Mouse (Mus musculus): Measurements from ENCODE around the gene Usp21. TPM values are rescaled to one million over a fixed set of nuclear protein-coding genes. Genes with fewer than 3 reads are reported as not detected.
"Not testable (repeated sequence)": the region's sequence is repeated elsewhere in the genome, so short reads cannot be mapped to it uniquely, and the experiment has no call there.

Usp21 gene
- polyA plus RNA-seq, 1 experiment from 2014 or later = 64.2 TPM

GRCm38 (mm10) chr1:171321415-171321814 is 33.6 kb upstream of the Usp21 start:
- Histone ChIP-seq H3K4me2 (ENCODE audit: low read depth, low read length) (no peak overlapping the region), H3K9me3 (ENCODE audit: control insufficient read depth, low read length) (no peaks in the 10 kb centered on the region), H3K36me3 (ENCODE audit: control insufficient read depth, insufficient read depth, low read length) (0 out of 2 replicates have a peak, but pooled peaks cover 3% of the 10 kb centered on the region), H3K27me3 (replicated peaks; ENCODE audit: control insufficient read depth, insufficient read depth, low read length) (no peaks in the 10 kb centered on the region), H3K9ac (ENCODE audit: low read depth, low read length) (no peak overlapping the region), H3K27ac (replicated peaks; ENCODE audit: low read depth, low read length) (no peak overlapping the region), H3K4me3 (ENCODE audit: low read depth, low read length) (no peak overlapping the region), H3K4me1 (ENCODE audit: control insufficient read depth, insufficient read depth, low read length) (no peaks in the 10 kb centered on the region)
- ATAC-seq (ENCODE audit: low read depth) (no peak), DNase-seq (ENCODE audit: low spot score) (peak; percentile 34)

DNA sequence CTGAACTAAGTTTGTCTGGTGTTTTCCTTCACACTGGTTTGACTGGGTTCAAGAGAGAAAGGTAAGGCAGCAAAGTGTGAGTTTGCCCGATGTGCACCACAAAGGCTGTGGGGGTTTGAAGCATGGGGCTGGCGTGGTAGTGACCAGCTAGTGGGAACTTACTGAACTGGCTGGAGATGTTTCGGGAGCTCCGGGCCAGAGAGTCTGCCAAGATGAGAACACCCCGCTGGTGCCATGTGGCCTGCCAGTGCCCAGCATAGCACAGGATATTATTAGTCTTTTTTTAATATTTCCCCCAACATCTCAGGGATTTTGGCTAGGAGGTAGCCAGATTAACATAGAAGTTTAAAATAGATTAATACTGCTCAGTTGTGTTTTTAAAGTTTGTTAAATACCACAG is 32.4 kb upstream of the Usp21 start:
- Histone ChIP-seq H3K4me1 (ENCODE audit: control insufficient read depth, insufficient read depth, low read length) (no peaks in the 10 kb centered on the region), H3K4me3 (ENCODE audit: low read depth, low read length) (no peak overlapping the region), H3K27me3 (replicated peaks; ENCODE audit: control insufficient read depth, insufficient read depth, low read length) (no peaks in the 10 kb centered on the region), H3K27ac (replicated peaks; ENCODE audit: low read depth, low read length) (no peak overlapping the region), H3K36me3 (ENCODE audit: control insufficient read depth, insufficient read depth, low read length) (0 out of 2 replicates have a peak, but pooled peaks cover 3% of the 10 kb centered on the region), H3K4me2 (ENCODE audit: low read depth, low read length) (no peak overlapping the region), H3K9me3 (ENCODE audit: control insufficient read depth, low read length) (no peaks in the 10 kb centered on the region), H3K9ac (ENCODE audit: low read depth, low read length) (no peak overlapping the region)
- WGBS = 18% methylated on average over 5 of the region's 5 CpGs
- ATAC-seq (ENCODE audit: low read depth) (no peak), DNase-seq (ENCODE audit: low spot score) (no peak)

DNA sequence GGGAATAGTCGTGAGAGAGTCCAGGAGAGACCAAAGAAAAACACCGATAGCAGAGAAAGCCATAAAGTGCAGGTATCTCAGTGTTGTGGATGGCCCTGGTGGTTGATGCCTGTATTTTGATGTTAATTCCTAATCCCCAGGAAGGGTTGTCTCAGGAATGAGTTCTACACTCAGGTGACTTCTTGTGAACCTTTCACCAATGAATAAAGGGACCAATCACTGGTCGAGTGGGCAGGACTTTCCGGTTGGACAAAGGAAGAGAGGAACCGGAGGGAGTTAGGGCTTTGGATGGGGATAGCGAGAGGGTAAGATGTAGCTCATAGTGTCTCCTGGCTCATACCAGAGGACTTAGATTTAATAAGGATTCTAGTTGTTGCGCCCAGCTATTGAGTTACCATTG is 32.0 kb upstream of the Usp21 start:
- Histone ChIP-seq H3K9ac (ENCODE audit: low read depth, low read length) (no peak overlapping the region), H3K9me3 (ENCODE audit: control insufficient read depth, low read length) (no peaks in the 10 kb centered on the region), H3K27ac (replicated peaks; ENCODE audit: low read depth, low read length) (no peak overlapping the region), H3K4me2 (ENCODE audit: low read depth, low read length) (no peak overlapping the region), H3K27me3 (replicated peaks; ENCODE audit: control insufficient read depth, insufficient read depth, low read length) (no peaks in the 10 kb centered on the region), H3K4me1 (ENCODE audit: control insufficient read depth, insufficient read depth, low read length) (no peaks in the 10 kb centered on the region), H3K4me3 (ENCODE audit: low read depth, low read length) (no peak overlapping the region), H3K36me3 (ENCODE audit: control insufficient read depth, insufficient read depth, low read length) (no peaks in the 10 kb centered on the region)
- ATAC-seq (ENCODE audit: low read depth) (no peak), DNase-seq (ENCODE audit: low spot score) (no peak)
- 22% methylated on average over 7 of the region's 7 CpGs for WGBS

GRCm38 (mm10) chr1:171309321-171309720 is 21.5 kb upstream of the Usp21 start:
- Histone ChIP-seq H3K9me3 (ENCODE audit: control insufficient read depth, low read length) (no peaks in the 10 kb centered on the region), H3K27me3 (replicated peaks; ENCODE audit: control insufficient read depth, insufficient read depth, low read length) (no peaks in the 10 kb centered on the region), H3K4me1 (ENCODE audit: control insufficient read depth, insufficient read depth, low read length) (no peaks in the 10 kb centered on the region), H3K27ac (replicated peaks; ENCODE audit: low read depth, low read length) (no peak overlapping the region), H3K36me3 (ENCODE audit: control insufficient read depth, insufficient read depth, low read length) (no peaks in the 10 kb centered on the region), H3K9ac (ENCODE audit: low read depth, low read length) (no peak overlapping the region), H3K4me2 (ENCODE audit: low read depth, low read length) (no peak overlapping the region), H3K4me3 (ENCODE audit: low read depth, low read length) (no peak overlapping the region)
- DNase-seq (ENCODE audit: low spot score) (no peak), ATAC-seq (ENCODE audit: low read depth) (no peak)
- 69% methylated on average over 2 of the region's 2 CpGs for WGBS

DNA sequence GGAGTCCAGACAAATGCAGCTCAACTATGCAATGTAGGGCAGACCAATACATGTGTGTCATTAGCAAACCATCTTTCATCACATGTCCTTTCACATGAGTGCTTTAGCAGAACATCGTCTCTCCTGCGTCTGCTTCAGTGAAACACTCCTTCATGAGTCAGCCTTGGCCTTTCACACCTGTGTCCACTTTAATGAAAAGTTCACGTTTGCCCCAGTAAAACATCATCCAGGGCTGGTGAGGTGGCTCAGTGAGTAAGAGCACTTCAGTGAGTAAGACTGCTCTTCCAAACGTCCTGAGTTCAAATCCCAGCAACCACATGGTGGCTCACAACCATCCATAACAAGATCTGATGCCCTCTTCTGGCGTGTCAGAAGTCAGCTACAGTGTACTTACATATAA is 18.4 kb upstream of the Usp21 start:
- not testable (repeated sequence) for H3K27ac ChIP-seq (replicated peaks; ENCODE audit: low read depth, low read length); H3K4me2 ChIP-seq (ENCODE audit: low read depth, low read length); H3K27me3 ChIP-seq (replicated peaks; ENCODE audit: control insufficient read depth, insufficient read depth, low read length); H3K9ac ChIP-seq (ENCODE audit: low read depth, low read length); ATAC-seq (ENCODE audit: low read depth); H3K4me1 ChIP-seq (ENCODE audit: control insufficient read depth, insufficient read depth, low read length); DNase-seq (ENCODE audit: low spot score); H3K36me3 ChIP-seq (ENCODE audit: control insufficient read depth, insufficient read depth, low read length); H3K9me3 ChIP-seq (ENCODE audit: control insufficient read depth, low read length); H3K4me3 ChIP-seq (ENCODE audit: low read depth, low read length)
- 72% methylated on average over 5 of the region's 5 CpGs for WGBS

DNA sequence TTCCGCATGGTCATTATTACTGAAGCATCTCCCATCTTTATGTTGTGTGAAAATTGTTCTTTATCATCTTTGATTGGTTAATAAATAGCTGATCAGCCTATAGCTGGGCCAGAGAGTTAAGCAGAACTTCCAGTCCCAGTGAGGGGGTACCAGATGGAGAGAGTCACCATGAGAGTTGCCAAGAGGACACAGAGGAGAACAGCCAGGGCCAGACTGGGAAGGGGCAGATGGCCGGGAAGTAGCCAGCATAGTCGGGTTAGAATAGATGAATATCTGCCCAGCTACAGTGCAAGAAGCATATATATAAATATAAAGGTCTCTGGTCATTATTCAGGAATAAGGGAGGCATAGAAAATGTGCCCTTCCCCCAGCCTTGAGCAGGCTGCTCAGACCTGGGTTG is 10.4 kb upstream of the Usp21 start:
- 64% methylated on average over 3 of the region's 3 CpGs for WGBS
- Histone ChIP-seq H3K4me3 (ENCODE audit: low read depth, low read length) (no peak overlapping the region), H3K27me3 (replicated peaks; ENCODE audit: control insufficient read depth, insufficient read depth, low read length) (peaks cover 16% of the 10 kb centered on the region), H3K4me2 (ENCODE audit: low read depth, low read length) (no peak overlapping the region), H3K9ac (ENCODE audit: low read depth, low read length) (no peak overlapping the region), H3K9me3 (ENCODE audit: control insufficient read depth, low read length) (no peaks in the 10 kb centered on the region), H3K36me3 (ENCODE audit: control insufficient read depth, insufficient read depth, low read length) (no peaks in the 10 kb centered on the region), H3K27ac (replicated peaks; ENCODE audit: low read depth, low read length) (no peak overlapping the region), H3K4me1 (ENCODE audit: control insufficient read depth, insufficient read depth, low read length) (peaks cover 6% of the 10 kb centered on the region; the same call in 1 of the 2 replicates)
- DNase-seq (ENCODE audit: low spot score) (no peak), ATAC-seq (ENCODE audit: low read depth) (no peak)

GRCm38 (mm10) chr1:171295063-171295402 is 7.2 kb upstream of the Usp21 start:
- 17% methylated on average over 3 of the region's 3 CpGs for WGBS
- peak overlapping the region; percentile 85 for H3K9ac ChIP-seq (ENCODE audit: low read depth, low read length)

GRCm38 (mm10) chr1:171294298-171295062 is 6.7 kb upstream of the Usp21 start, which contains the start of gene Ufc1:
Ufc1 (minus strand) TSS chr1:171295024.
- peak within 1 kb of the TSS; percentile 72 for H3K4me3 ChIP-seq (ENCODE audit: low read depth, low read length)
- DNase-seq (ENCODE audit: low spot score) (peak; percentile 95), ATAC-seq (ENCODE audit: low read depth) (peak; percentile 83)
- peaks cover 8% of the 10 kb centered on the region; the same call in 1 of the 2 replicates for H3K4me1 ChIP-seq (ENCODE audit: control insufficient read depth, insufficient read depth, low read length)
- H3K4me2 ChIP-seq (ENCODE audit: low read depth, low read length) = peak within 1 kb of the TSS; percentile 73
- peaks cover 16% of the 10 kb centered on the region for H3K27me3 ChIP-seq (replicated peaks; ENCODE audit: control insufficient read depth, insufficient read depth, low read length)
- H3K36me3 ChIP-seq (ENCODE audit: control insufficient read depth, insufficient read depth, low read length) = peaks cover 7% of the 10 kb centered on the region; the same call in 1 of the 2 replicates
- H3K27ac ChIP-seq (replicated peaks; ENCODE audit: low read depth, low read length) = peak within 1 kb of the TSS; percentile 95
- 0% methylated on average over 42 of the region's 42 CpGs for WGBS
- peak within 1 kb of the TSS; percentile 85 for H3K9ac ChIP-seq (ENCODE audit: low read depth, low read length)
- H3K9me3 ChIP-seq (ENCODE audit: control insufficient read depth, low read length) = no peaks in the 10 kb centered on the region

More at GRCm38 (mm10) chr1:171295063-171295402, 7.2 kb upstream of the Usp21 start:
- Histone ChIP-seq H3K9me3 (ENCODE audit: control insufficient read depth, low read length) (no peaks in the 10 kb centered on the region), H3K36me3 (ENCODE audit: control insufficient read depth, insufficient read depth, low read length) (peaks cover under 1% of the 10 kb centered on the region; the same call in 1 of the 2 replicates), H3K4me3 (ENCODE audit: low read depth, low read length) (peak overlapping the region; percentile 72), H3K4me1 (ENCODE audit: control insufficient read depth, insufficient read depth, low read length) (peaks cover 8% of the 10 kb centered on the region; the same call in 1 of the 2 replicates), H3K27me3 (replicated peaks; ENCODE audit: control insufficient read depth, insufficient read depth, low read length) (peaks cover 16% of the 10 kb centered on the region), H3K27ac (replicated peaks; ENCODE audit: low read depth, low read length) (peak overlapping the region; percentile 95), H3K4me2 (ENCODE audit: low read depth, low read length) (peak overlapping the region; percentile 53)
- DNase-seq (ENCODE audit: low spot score) = no peak
- ATAC-seq (ENCODE audit: low read depth) = no peak

- peak overlapping the region; percentile 95 for H3K27ac ChIP-seq (replicated peaks; ENCODE audit: low read depth, low read length)
- DNase-seq (ENCODE audit: low spot score) = no peak
- peak overlapping the region; percentile 73 for H3K4me2 ChIP-seq (ENCODE audit: low read depth, low read length)
- H3K9me3 ChIP-seq (ENCODE audit: control insufficient read depth, low read length) = no peaks in the 10 kb centered on the region
- peaks cover 12% of the 10 kb centered on the region for H3K36me3 ChIP-seq (ENCODE audit: control insufficient read depth, insufficient read depth, low read length)
- no peak for ATAC-seq (ENCODE audit: low read depth)
- peak overlapping the region; percentile 85 for H3K9ac ChIP-seq (ENCODE audit: low read depth, low read length)
- WGBS = 36% methylated on average over 5 of the region's 5 CpGs
- peak overlapping the region; percentile 72 for H3K4me3 ChIP-seq (ENCODE audit: low read depth, low read length)
- peaks cover 8% of the 10 kb centered on the region; the same call in 1 of the 2 replicates for H3K4me1 ChIP-seq (ENCODE audit: control insufficient read depth, insufficient read depth, low read length)
- peaks cover 15% of the 10 kb centered on the region for H3K27me3 ChIP-seq (replicated peaks; ENCODE audit: control insufficient read depth, insufficient read depth, low read length)
Measured at GRCm38 (mm10) chr1:171293906-171294297, 6.1 kb upstream of the Usp21 start.

Measured in embryonic facial prominence, embryonic 14.5 days (tissue).